Mouse (Mus musculus) kidney, postnatal 14 days (tissue): ENCODE results near the gene Gm11111.
"Not testable (repeated sequence)": the region's sequence is repeated elsewhere in the genome, so short reads cannot be mapped to it uniquely, and the experiment has no call there.

ENCODE experiments used
- DNase-seq: peaks from one replicate; pipeline ENCODE4 v3.0.0; 2022; ENCODE audit warnings: mixed read lengths

Gm11111 gene

DNA sequence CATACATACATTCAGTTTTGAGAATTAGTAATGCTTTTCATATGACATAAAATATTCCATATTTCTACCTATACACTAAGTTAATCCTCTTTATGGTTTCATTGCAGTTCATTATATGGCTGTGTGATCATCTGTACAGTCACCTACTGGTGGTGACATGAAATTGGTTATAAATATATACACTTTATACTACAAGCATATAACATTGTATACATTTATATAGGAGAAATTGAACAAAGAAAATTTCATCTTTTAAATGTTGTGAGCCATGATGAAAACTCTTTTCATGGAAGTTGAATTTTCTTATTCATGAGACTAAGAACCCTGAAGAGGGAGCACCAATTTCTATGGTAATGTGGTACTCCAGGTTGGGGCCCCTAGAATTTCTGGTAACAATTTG, at the start of gene Gm11111:
Gm11111 (plus strand) TSS at position 301 of the 400 bp plus-strand sequence.
- no peak for DNase-seq

DNA sequence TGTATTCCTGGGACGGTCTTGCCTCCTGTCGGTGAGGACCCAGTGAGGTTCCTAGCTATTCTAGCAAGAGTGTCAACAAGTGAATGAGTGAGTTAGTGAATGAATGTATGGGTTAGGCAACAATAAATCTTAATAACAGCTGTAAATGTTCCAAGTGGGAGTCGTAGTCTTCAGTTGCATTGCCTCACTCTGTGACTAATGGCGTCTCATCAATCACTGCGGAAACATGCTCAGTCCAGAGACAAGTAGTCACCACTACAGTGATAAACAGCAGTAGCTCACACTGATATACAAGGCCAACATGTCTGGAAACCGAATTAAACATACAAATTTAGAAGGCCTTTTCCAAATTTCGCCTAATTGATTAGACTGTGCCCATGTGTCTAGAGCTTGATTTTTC, 36.3 kb upstream of the Gm11111 start:
- DNase-seq, result no peak

- no peak for DNase-seq
These were observed 32.4 kb upstream of the Gm11111 start for GRCm38 (mm10) chr5:98520118-98520517.

GRCm38 (mm10) chr5:98522270-98522977, 30.1 kb upstream of the Gm11111 start:
- no peak for DNase-seq

DNA sequence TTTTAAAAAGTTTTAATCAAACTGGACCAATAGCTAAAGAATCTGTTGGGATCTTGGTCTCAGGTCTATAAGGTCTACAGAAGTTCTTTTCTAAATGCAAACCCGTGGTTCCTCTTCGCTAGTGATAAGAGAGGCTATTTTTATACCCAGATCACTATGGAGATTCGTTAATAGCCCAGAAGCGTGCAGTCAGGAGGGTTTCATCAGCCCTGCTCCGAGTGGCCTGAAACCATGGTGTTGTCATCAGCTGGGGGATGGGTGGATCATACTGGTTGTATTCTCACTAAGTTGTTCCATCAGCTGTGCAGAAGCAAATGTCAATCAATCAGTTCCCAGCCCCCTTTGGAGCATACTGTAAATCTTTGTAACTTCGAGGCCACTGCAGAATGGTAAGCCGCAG, 29.4 kb upstream of the Gm11111 start:
- DNase-seq, result peak; percentile 4

- DNase-seq, result peak; percentile 6
These were observed 28.7 kb upstream of the Gm11111 start for GRCm38 (mm10) chr5:98523783-98524182.

GRCm38 (mm10) chr5:98541333-98541732, 11.2 kb upstream of the Gm11111 start:
- DNase-seq, result no peak

DNA sequence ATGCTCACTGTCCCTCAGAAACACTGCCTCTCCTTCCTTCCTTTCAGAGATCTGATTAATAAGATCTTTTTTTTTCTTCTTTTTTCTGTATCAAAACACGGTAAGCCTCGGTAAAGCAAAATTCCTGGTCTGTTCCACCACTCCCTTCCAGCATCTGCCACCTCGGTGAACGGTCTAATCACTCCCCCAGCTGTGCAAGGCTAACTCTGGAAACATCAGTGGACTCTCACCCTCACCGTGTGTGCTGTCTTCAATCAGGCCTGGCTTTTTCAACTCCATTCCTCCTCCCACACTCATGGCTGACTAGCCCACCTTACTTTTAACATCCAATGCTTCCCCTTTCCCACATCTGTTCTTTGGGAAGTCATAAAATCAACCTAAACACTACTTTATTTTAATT, 2.2 kb upstream of the Gm11111 start:
- no peak for DNase-seq

DNA sequence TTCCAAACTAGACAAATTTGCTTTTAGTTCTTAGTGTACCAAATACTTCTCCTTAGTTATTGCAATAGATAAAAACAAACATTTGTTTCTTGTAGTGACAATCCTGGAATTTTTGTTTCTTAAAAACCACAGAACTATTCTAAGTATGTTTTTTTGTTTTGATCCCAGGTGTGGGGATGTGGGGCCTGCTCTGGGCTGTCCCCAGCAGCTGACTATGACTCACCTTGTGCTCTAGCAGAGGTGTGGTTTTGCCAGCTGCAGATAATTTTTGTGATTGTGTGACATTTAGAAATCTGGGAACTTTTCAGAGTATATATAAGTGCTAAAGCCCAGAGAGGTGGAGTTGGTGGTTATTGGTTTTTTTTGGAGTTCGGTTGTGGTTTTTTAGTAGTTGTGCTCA, 1.6 kb upstream of the Gm11111 start:
- no peak for DNase-seq

GRCm38 (mm10) chr5:98552811-98553601, 511 bp downstream of the Gm11111 start:
- DNase-seq, result no peak

- peak; percentile 19 for DNase-seq
These were observed 8.8 kb downstream of the Gm11111 start for GRCm38 (mm10) chr5:98561301-98561700.

GRCm38 (mm10) chr5:98562806-98563205, 10.3 kb downstream of the Gm11111 start:
- no peak for DNase-seq

DNA sequence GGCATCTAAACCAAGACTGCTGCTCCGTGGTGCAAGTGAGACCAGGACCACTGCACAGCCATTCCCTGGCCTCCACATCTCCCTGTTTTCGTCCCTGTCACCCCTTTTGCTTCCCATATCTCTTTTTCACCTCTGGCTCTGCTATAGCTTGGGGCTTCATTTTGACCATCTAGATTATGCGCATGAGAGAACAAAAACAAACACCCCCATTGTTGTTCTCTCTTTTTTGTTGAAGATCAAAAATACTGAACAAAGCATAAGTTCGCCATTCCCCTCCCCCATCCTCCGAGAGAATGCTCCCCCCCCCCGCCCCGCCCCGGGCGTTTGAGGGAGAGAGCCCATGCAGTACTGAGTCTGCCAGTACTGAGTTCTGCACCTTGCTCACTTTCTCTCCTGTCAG, 11.3 kb downstream of the Gm11111 start:
- no peak for DNase-seq

- no peak for DNase-seq
These were observed 14.1 kb downstream of the Gm11111 start for GRCm38 (mm10) chr5:98566461-98567193.

DNA sequence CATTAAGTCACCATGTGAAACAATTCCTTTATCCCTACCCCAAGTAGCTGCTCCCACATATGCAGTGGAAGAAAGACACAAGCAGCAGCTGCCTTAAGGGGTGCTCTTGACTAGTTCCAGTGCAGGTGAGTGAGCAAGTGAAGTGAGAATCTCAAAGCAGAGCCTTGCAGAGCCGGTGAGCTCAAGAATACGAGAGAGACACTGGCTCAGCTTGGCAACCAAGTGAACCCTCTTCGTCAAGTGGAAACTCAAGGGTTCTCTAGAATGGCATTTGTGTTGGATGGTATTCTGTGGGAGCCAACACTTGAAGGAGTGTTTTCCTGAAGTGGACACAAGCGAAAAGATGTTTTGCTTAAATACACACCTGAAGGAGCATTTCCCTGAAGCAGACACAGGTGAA, 16.0 kb downstream of the Gm11111 start:
- DNase-seq, result no peak

GRCm38 (mm10) chr5:98569029-98569513, 16.6 kb downstream of the Gm11111 start:
- DNase-seq, result no peak

GRCm38 (mm10) chr5:98572392-98572791, 19.9 kb downstream of the Gm11111 start:
- no peak for DNase-seq

- no peak for DNase-seq
These were observed 22.4 kb downstream of the Gm11111 start for GRCm38 (mm10) chr5:98574711-98575470.

DNA sequence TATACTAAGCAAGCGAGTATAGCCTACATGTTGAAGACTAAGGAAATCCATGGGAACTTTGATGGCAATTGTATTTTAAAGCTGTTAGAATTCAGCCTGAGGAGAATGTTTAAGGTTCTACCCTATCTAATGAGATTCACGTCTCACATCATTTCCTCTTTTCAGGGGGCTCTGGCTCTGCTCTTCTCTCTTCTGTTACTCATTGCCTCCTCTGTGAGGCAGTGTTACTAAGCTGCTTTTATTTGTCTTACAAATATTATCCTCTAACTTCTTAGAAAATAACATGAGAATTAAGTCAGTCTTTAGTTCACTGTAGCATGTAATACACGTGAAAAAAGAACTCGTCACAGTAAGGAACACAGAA, 23.0 kb downstream of the Gm11111 start:
- no peak for DNase-seq

GRCm38 (mm10) chr5:98576538-98576937, 24.0 kb downstream of the Gm11111 start:
- not testable (repeated sequence) for DNase-seq

DNA sequence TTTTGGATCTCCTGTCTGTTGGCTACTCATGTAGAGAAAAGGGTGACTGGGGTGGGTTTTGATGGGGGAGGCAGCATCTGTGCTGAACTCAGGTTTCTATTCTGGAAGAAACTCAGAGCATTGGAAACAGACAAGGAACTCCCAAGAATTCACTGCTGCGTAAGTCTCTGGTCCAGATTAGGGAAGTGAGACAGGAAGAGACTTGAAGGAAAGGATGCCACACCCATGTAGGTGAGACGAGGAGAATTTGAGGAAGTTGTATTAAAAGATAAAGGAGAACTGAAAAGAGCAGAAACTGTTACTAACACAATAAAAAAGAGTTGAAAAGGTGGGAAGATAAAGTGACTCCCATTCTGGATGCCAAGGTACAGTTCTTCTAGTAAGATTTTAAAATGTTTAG, 25.9 kb downstream of the Gm11111 start:
- no peak for DNase-seq

- no peak for DNase-seq
These were observed 28.3 kb downstream of the Gm11111 start for GRCm38 (mm10) chr5:98580811-98581210.

- DNase-seq, result no peak
These were observed 29.6 kb downstream of the Gm11111 start for GRCm38 (mm10) chr5:98582051-98582450.
